Mouse (Mus musculus): ENCODE results near the gene Ghdc. TPM values are rescaled to one million over a fixed set of nuclear protein-coding genes. Genes with fewer than 3 reads are reported as not detected.

Ghdc gene
- total RNA-seq, 2 experiments from 2014 or later = 7.3 TPM

DNA sequence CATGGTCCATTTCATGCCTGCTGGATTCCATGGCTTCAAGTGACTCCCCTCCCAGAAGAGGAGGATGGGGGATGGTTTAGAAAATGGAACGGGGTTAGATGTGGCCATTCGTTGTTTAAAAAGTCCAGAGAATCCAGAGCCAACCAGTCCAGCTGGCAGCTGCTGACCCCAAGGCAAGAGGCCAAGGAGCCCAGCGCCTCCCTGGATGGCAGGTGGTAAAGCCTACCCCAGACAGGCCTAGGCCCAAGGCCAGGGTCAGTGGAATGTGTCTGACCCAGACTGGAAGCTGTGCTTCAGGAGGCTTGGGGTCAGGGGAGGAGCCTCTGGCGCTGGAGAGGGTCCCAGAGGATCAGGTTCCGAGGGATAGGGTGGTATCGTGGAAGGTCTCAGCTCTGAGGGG lies 29.4 kb downstream of the Ghdc start:
- intact Hi-C loops (cut with DNase I) = no loop called here
- no peak for TF ChIP-seq CTCF (IDR thresholded peaks at IDR 0.05)
- H3K4me3 ChIP-seq = no peak overlapping the region
- no peak for DNase-seq (ENCODE audit: extremely low spot score in 1 of 2, low spot score in 2 of 2)
- no peak overlapping the region for H3K27ac ChIP-seq

DNA sequence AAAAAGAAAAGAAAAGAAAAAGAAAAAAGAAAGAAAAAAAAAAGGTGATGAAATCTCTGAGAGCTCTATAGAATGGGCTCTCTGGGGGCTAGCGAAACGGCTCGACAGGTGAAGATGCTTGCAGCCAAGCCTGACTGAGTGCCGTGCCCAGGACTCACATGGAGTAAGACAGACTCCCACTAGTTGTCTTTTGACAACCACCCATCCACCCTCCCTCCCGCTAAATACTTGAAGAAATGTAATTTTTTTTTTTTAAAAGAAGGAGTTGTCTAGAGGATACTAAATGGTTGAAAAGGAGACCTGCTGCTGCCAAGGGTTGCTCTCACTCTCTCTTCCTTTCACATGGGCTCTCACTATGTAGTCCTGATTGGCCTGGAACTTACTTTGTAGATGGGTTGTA lies 32.0 kb downstream of the Ghdc start:
- intact Hi-C loops (cut with DNase I) = no loop called here
- peak overlapping the region; percentile 97 for H3K4me3 ChIP-seq
- no peak for TF ChIP-seq CTCF (IDR thresholded peaks at IDR 0.05)
- H3K27ac ChIP-seq = peak overlapping the region; percentile 81
- DNase-seq (ENCODE audit: extremely low spot score in 1 of 2, low spot score in 2 of 2) = no peak

DNA sequence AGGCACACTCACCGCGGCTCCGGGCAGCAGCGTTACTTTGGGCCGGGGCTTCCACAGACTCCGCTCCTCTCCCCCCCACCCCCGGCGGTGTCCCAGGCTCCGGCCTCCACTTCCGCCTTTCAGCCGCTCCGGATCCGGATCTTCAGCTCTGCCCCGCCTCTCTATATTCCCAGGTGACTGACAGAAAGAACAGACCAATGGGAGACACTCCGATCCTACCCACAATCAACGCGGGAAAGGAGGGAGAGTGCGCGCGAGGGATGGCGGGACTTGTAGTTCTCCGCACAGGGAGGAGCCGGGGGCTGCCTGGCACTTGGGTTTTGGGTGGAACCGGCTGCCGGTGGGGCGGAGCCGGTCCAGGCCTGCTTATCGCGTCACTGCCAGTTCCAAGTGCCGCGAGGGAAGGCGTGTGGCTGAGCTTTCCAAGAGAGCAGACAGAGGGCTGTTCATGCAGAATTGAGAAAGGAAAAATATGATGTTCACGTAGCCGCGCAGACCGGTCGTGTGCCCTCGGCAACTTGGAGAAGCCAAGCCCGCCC lies 32.6 kb downstream of the Ghdc start, which contains the start of gene Rab5c:
Gene Rab5c, minus strand, starts transcription at position 150 of the 539 bp plus-strand sequence.
- Histone ChIP-seq H3K4me3 (peak within 1 kb of the TSS; percentile 97), H3K27ac (peak within 1 kb of the TSS; percentile 88)
- TF ChIP-seq CTCF (IDR thresholded peaks at IDR 0.05) = peak; percentile 5; the same call in 1 of the 2 replicates
- intact Hi-C loops (cut with DNase I) = no loop called here
- peak; percentile 98 to 99 for DNase-seq (ENCODE audit: extremely low spot score in 1 of 2, low spot score in 2 of 2)

DNA sequence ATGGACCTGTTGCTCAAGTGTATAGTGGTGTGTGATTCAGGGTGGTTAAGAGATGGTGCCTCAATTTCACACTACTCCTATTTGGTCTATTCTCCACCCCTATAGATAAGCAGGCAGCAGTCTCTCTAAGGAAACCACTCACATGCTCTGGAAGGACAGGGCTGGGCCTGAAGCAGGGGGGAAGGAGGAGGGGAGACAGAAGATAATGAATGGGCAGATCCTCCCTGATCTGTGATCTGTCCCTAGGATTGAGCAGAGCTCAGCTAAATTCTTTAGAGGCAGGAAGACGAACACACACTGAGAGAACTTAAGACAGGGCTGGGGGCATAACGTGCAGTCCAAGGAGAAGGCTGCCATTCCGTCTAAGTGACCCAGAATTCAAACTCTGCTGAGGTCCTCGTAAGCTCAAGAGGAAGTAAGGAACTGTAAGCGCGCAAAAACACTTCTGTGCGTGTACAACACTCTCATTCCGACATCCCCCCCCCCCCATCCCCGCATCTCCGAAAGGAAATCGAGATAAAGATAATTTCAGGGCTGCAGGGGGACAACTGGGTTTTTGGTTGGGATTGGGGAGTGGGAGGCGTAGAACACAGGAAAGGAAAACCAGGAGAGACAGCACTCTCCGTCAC lies 33.5 kb downstream of the Ghdc start:
- Histone ChIP-seq H3K27ac (peak overlapping the region; percentile 88), H3K4me3 (peak overlapping the region; percentile 97)
- no peak for DNase-seq (ENCODE audit: extremely low spot score in 1 of 2, low spot score in 2 of 2)
- intact Hi-C loops (cut with DNase I) = loop anchor here (2.0 kb wide), 1 partner anchor 16 kb away; no protein-coding TSS in a partner anchor
- no peak for TF ChIP-seq CTCF (IDR thresholded peaks at IDR 0.05)

DNA sequence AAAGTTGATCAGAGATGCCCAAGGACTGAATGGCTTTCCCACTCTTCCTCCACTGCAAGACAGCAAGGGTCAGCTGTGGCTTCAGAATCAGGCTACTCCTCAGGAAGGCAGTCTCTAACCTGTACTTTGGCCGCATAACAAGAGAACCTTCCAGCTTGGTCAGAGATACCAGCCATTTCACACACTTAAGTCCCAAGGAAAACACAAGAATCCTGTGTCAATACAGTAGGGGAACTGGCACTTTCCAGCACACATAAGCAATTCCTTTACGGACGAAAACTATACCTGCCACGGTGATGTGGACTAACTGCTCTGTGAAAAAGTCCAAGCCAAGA lies 34.0 kb downstream of the Ghdc start:
- TF ChIP-seq CTCF (IDR thresholded peaks at IDR 0.05) = no peak
- intact Hi-C loops (cut with DNase I) = loop anchor here (2.0 kb wide), 1 partner anchor 16 kb away; no protein-coding TSS in a partner anchor
- peak overlapping the region; percentile 97; the same call in 1 of the 2 replicates for H3K4me3 ChIP-seq
- H3K27ac ChIP-seq = no peak overlapping the region
- no peak for DNase-seq (ENCODE audit: extremely low spot score in 1 of 2, low spot score in 2 of 2)

DNA sequence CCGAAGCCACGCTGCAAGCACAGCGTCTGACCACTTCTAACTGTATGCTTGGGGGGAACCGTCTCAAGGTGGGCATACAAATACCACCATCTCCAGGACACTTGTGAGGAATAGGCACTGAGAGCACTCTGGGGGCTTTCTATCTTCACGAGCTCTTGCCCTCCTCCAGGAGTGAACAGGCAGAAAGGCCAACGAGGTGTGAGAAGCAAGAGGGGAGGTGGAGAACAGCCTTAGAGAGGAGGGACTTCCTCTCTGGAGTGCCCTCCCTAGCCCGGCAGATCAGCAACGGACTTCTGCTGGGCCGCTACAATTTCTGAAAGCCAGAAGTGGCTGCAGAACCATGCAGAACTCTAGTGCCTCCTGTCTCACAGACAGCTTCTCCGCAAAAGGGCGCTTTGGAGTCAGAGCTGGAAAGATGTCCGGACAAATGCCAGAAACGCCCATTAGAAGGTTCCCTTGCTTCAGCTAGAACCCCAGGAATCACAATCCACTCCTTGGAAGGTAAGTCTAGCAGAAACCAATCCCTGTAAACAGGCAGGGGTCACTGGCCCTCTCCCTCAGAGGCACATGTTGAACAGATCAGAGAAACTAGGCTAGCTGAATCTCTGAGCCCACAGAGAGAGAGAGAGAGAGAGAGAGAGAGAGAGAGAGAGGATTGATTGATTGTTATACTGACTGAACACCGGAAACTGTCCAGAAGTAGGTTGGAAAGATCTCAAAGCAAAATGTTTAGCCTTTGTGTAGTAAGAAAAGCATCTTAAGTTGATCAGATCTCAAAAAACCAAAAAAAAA lies 34.6 kb downstream of the Ghdc start:
- Histone ChIP-seq H3K27ac (no peak overlapping the region), H3K4me3 (no peak overlapping the region)
- DNase-seq (ENCODE audit: extremely low spot score in 1 of 2, low spot score in 2 of 2) = no peak
- TF ChIP-seq CTCF (IDR thresholded peaks at IDR 0.05) = no peak
- intact Hi-C loops (cut with DNase I) = loop anchor here (2.0 kb wide), 1 partner anchor 15 kb away; no protein-coding TSS in a partner anchor

DNA sequence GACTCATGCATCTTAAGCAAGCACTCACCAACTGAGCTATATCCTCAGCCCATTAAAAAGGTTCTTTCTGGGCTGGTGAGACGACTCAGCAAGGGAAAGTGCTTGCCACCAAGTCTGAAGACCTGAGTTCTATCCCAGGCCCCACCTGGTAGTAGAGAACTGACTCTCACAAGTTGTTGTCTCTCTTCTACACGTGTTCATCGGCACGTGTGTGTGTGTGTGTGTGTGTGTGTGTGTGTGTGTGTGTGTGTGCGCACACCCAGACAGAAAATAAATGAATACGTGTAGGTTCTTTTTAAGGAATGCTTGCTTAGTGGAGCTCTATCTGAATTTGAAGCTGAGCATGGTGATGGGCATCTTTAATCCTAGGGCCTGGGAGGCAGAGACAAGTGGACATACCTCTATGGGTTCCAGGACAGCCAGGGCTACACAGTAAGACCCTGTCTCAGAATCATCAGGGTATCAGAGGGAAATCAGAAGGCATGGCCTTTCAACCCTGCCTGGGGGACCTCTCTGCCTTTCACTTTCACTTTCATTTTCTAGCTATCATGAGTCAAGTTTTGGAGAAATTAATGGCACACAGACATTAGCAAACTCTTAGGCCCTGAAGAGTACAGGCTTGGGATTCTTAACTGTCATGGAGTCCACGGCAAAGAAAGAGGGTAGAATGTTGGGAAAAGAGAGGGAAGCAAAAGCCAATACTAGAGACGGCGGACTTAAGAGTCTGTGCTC lies 35.5 kb downstream of the Ghdc start:
- Histone ChIP-seq H3K27ac (no peak overlapping the region), H3K4me3 (no peak overlapping the region)
- TF ChIP-seq CTCF (IDR thresholded peaks at IDR 0.05) = no peak
- no peak for DNase-seq (ENCODE audit: extremely low spot score in 1 of 2, low spot score in 2 of 2)
- intact Hi-C loops (cut with DNase I) = no loop called here

DNA sequence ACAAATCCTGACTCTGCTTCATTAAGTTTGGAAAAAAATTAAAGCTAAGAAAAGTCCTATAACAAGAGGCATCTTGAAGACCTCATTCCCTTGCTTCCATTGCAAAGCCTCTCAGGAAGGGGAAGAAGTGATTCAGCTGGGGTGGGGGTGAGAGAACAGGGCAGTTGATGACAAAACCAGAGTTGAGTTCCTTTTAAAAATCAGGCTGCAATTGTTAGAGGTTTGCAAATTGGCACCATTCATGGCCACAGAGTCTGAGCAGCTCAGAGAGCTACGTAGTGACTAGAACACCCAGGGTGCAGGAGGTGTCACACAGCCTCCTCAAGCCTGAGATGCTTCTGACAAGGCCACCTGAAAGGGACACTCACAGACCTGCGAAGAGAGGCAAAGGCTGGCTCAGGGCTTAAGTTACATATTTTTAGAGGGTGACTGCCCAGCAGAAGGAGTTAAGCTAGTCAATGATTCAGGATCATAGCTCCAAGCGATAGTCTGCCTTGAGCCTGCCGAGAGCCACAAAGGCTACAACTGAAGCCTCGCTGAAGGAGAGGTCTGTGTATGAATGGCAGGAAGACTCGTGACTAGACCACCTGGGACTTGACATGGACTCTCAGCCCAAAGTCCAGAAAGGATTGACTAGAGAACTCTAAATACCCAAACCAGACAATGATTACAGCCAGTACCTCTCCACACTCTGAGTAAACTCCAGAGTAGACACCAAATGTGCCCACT lies 40.1 kb downstream of the Ghdc start:
- Histone ChIP-seq H3K4me3 (no peak overlapping the region), H3K27ac (no peak overlapping the region)
- TF ChIP-seq CTCF (IDR thresholded peaks at IDR 0.05) = no peak
- DNase-seq (ENCODE audit: extremely low spot score in 1 of 2, low spot score in 2 of 2) = no peak
- intact Hi-C loops (cut with DNase I) = no loop called here

DNA sequence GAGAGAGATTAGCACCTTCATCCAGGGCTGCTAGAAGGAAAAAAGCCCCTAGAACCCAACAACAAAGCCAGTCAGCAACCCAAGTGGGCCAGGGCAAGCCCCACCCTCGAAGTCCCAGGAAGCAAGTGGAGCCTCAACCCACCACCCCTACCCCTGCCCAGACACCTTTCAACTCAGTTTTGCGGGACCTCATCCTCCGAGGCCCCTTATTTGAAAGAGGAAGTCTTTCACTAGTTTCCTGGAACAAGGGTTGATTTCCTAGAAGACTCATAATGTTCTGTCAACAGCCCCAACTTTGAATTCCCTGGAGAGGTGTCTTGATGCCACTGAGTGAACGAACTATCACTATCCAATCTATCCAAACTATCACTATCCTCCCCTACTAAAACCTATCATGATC lies 40.8 kb downstream of the Ghdc start:
- no peak for DNase-seq (ENCODE audit: extremely low spot score in 1 of 2, low spot score in 2 of 2)
- no peak for TF ChIP-seq CTCF (IDR thresholded peaks at IDR 0.05)
- intact Hi-C loops (cut with DNase I) = no loop called here
- Histone ChIP-seq H3K4me3 (no peak overlapping the region), H3K27ac (no peak overlapping the region)

DNA sequence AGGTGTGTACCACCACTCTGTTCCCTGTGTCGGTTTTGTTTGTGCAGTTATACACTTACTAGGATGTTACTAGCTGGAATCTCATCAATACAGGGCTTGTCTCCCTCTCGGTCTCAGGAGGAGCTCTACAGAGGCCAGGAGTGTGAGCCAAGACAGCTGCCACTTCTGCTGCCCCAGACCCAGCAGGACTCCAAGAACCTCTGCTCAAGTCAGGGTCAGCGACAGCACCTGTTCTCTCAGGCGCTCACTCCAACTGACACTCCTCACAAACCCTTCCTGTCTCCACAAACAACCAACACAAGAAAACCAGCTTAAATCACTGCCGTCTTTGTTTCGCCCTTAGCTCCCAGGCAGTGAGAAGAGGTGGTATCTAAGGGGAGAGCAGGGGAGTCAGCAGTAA lies 42.2 kb downstream of the Ghdc start:
- Histone ChIP-seq H3K27ac (no peak overlapping the region), H3K4me3 (no peak overlapping the region)
- TF ChIP-seq CTCF (IDR thresholded peaks at IDR 0.05) = no peak
- no peak for DNase-seq (ENCODE audit: extremely low spot score in 1 of 2, low spot score in 2 of 2)
- intact Hi-C loops (cut with DNase I) = no loop called here

DNA sequence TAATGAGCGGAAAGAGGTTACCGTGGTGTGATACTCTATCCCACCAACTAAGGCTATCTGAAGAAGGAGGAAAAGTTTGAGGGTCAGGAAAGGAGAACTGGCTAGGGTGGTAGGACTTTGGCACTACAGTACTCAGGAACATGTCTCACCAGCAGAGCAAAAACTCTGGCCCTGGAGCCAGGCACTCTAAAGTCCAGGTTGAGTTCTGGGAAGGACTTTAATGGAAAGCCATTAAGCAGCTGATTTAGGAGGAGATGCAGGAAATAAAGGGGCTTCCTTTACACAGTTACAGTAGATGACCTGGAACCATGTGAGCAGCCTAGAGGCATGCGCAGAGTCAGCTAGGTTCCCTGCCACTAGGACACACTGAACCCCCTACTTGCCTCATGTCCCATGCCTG lies 43.6 kb downstream of the Ghdc start:
- no peak for DNase-seq (ENCODE audit: extremely low spot score in 1 of 2, low spot score in 2 of 2)
- Histone ChIP-seq H3K4me3 (no peak overlapping the region), H3K27ac (no peak overlapping the region)
- intact Hi-C loops (cut with DNase I) = no loop called here
- no peak for TF ChIP-seq CTCF (IDR thresholded peaks at IDR 0.05)
